Mouse (Mus musculus): ENCODE data around the gene Tph2. TPM values are rescaled to one million over a fixed set of nuclear protein-coding genes. Genes with fewer than 3 reads are reported as not detected.

Tph2 gene
- polyA plus RNA-seq, 1 experiment from 2014 or later, result 13.8 TPM

GRCm38 (mm10) chr10:115160289-115160688 lies 24.5 kb downstream of the Tph2 start:
- no peaks in the 10 kb centered on the region for H3K27me3 ChIP-seq (replicated peaks; ENCODE audit: control insufficient read depth, insufficient read depth, low read length)
- 79% methylated on average over 5 of the region's 5 CpGs for WGBS
- no peak for ATAC-seq
- no peaks in the 10 kb centered on the region for H3K9me3 ChIP-seq (ENCODE audit: control insufficient read depth, low read length)
- H3K4me2 ChIP-seq (ENCODE audit: low read length), result no peak overlapping the region
- no peak overlapping the region for H3K27ac ChIP-seq (ENCODE audit: low read depth, low read length)
- no peak overlapping the region for H3K4me3 ChIP-seq (ENCODE audit: low read length)
- no peaks in the 10 kb centered on the region for H3K4me1 ChIP-seq (ENCODE audit: control insufficient read depth, insufficient read depth, low read depth, low read length)
- no peaks in the 10 kb centered on the region for H3K36me3 ChIP-seq (ENCODE audit: control insufficient read depth, insufficient read depth, low read length)
- no peak overlapping the region for H3K9ac ChIP-seq (ENCODE audit: low read depth, low read length)

GRCm38 (mm10) chr10:115147308-115147707 lies 37.5 kb downstream of the Tph2 start:
- no peaks in the 10 kb centered on the region for H3K36me3 ChIP-seq (ENCODE audit: control insufficient read depth, insufficient read depth, low read length)
- H3K9ac ChIP-seq (ENCODE audit: low read depth, low read length), result no peak overlapping the region
- no peak overlapping the region for H3K27ac ChIP-seq (ENCODE audit: low read depth, low read length)
- H3K9me3 ChIP-seq (ENCODE audit: control insufficient read depth, low read length), result no peaks in the 10 kb centered on the region
- H3K27me3 ChIP-seq (replicated peaks; ENCODE audit: control insufficient read depth, insufficient read depth, low read length), result no peaks in the 10 kb centered on the region
- no peak overlapping the region for H3K4me2 ChIP-seq (ENCODE audit: low read length)
- no peak overlapping the region for H3K4me3 ChIP-seq (ENCODE audit: low read length)
- WGBS, result 66% methylated on average over 5 of the region's 5 CpGs
- no peaks in the 10 kb centered on the region; the same call in 1 of the 2 replicates for H3K4me1 ChIP-seq (ENCODE audit: control insufficient read depth, insufficient read depth, low read depth, low read length)
- no peak for ATAC-seq

- Histone ChIP-seq H3K4me1 (ENCODE audit: control insufficient read depth, insufficient read depth, low read depth, low read length) (no peaks in the 10 kb centered on the region; the same call in 1 of the 2 replicates), H3K4me2 (ENCODE audit: low read length) (no peak overlapping the region), H3K4me3 (ENCODE audit: low read length) (no peak overlapping the region), H3K27me3 (replicated peaks; ENCODE audit: control insufficient read depth, insufficient read depth, low read length) (no peaks in the 10 kb centered on the region), H3K36me3 (ENCODE audit: control insufficient read depth, insufficient read depth, low read length) (no peaks in the 10 kb centered on the region), H3K9me3 (ENCODE audit: control insufficient read depth, low read length) (no peaks in the 10 kb centered on the region), H3K9ac (ENCODE audit: low read depth, low read length) (no peak overlapping the region), H3K27ac (ENCODE audit: low read depth, low read length) (no peak overlapping the region)
- no peak for ATAC-seq
- 74% methylated on average over 8 of the region's 8 CpGs for WGBS
Observed at GRCm38 (mm10) chr10:115146257-115146898, 38.4 kb downstream of the Tph2 start.

- H3K4me3 ChIP-seq (ENCODE audit: low read length), result no peak overlapping the region
- H3K27me3 ChIP-seq (replicated peaks; ENCODE audit: control insufficient read depth, insufficient read depth, low read length), result no peaks in the 10 kb centered on the region
- no peak overlapping the region for H3K27ac ChIP-seq (ENCODE audit: low read depth, low read length)
- H3K36me3 ChIP-seq (ENCODE audit: control insufficient read depth, insufficient read depth, low read length), result no peaks in the 10 kb centered on the region
- H3K4me2 ChIP-seq (ENCODE audit: low read length), result no peak overlapping the region
- H3K4me1 ChIP-seq (ENCODE audit: control insufficient read depth, insufficient read depth, low read depth, low read length), result no peaks in the 10 kb centered on the region; the same call in 1 of the 2 replicates
- no peak overlapping the region for H3K9ac ChIP-seq (ENCODE audit: low read depth, low read length)
- peak; percentile 45; the same call in 1 of the 2 replicates for ATAC-seq
- H3K9me3 ChIP-seq (ENCODE audit: control insufficient read depth, low read length), result no peaks in the 10 kb centered on the region
- 29% methylated on average over 5 of the region's 5 CpGs for WGBS
Observed at GRCm38 (mm10) chr10:115144542-115144941, 40.3 kb downstream of the Tph2 start.

- Histone ChIP-seq H3K4me3 (ENCODE audit: low read length) (no peak overlapping the region), H3K27ac (ENCODE audit: low read depth, low read length) (no peak overlapping the region), H3K36me3 (ENCODE audit: control insufficient read depth, insufficient read depth, low read length) (no peaks in the 10 kb centered on the region), H3K4me1 (ENCODE audit: control insufficient read depth, insufficient read depth, low read depth, low read length) (no peaks in the 10 kb centered on the region; the same call in 1 of the 2 replicates), H3K4me2 (ENCODE audit: low read length) (no peak overlapping the region), H3K27me3 (replicated peaks; ENCODE audit: control insufficient read depth, insufficient read depth, low read length) (no peaks in the 10 kb centered on the region), H3K9ac (ENCODE audit: low read depth, low read length) (no peak overlapping the region), H3K9me3 (ENCODE audit: control insufficient read depth, low read length) (no peaks in the 10 kb centered on the region)
- WGBS, result 57% methylated on average over 6 of the region's 6 CpGs
- no peak for ATAC-seq
Observed at GRCm38 (mm10) chr10:115143641-115144040, 41.2 kb downstream of the Tph2 start.

GRCm38 (mm10) chr10:115137016-115137415 lies 47.8 kb downstream of the Tph2 start:
- Histone ChIP-seq H3K9me3 (ENCODE audit: control insufficient read depth, low read length) (no peaks in the 10 kb centered on the region), H3K27me3 (replicated peaks; ENCODE audit: control insufficient read depth, insufficient read depth, low read length) (no peaks in the 10 kb centered on the region), H3K9ac (ENCODE audit: low read depth, low read length) (no peak overlapping the region), H3K4me2 (ENCODE audit: low read length) (no peak overlapping the region), H3K36me3 (ENCODE audit: control insufficient read depth, insufficient read depth, low read length) (no peaks in the 10 kb centered on the region), H3K27ac (ENCODE audit: low read depth, low read length) (no peak overlapping the region), H3K4me3 (ENCODE audit: low read length) (no peak overlapping the region), H3K4me1 (ENCODE audit: control insufficient read depth, insufficient read depth, low read depth, low read length) (no peaks in the 10 kb centered on the region)
- no peak for ATAC-seq
- WGBS, result 79% methylated on average over 7 of the region's 7 CpGs

- no peak for ATAC-seq
- H3K4me2 ChIP-seq (ENCODE audit: low read length), result no peak overlapping the region
- WGBS, result 50% methylated on average over 1 of the region's 1 CpGs
- H3K27ac ChIP-seq (ENCODE audit: low read depth, low read length), result no peak overlapping the region
- H3K27me3 ChIP-seq (replicated peaks; ENCODE audit: control insufficient read depth, insufficient read depth, low read length), result no peaks in the 10 kb centered on the region
- H3K9me3 ChIP-seq (ENCODE audit: control insufficient read depth, low read length), result no peaks in the 10 kb centered on the region
- no peaks in the 10 kb centered on the region for H3K4me1 ChIP-seq (ENCODE audit: control insufficient read depth, insufficient read depth, low read depth, low read length)
- no peak overlapping the region for H3K9ac ChIP-seq (ENCODE audit: low read depth, low read length)
- H3K4me3 ChIP-seq (ENCODE audit: low read length), result no peak overlapping the region
- H3K36me3 ChIP-seq (ENCODE audit: control insufficient read depth, insufficient read depth, low read length), result no peaks in the 10 kb centered on the region
Observed at GRCm38 (mm10) chr10:115127907-115128306, 56.9 kb downstream of the Tph2 start.

- 49% methylated on average over 5 of the region's 5 CpGs for WGBS
- no peaks in the 10 kb centered on the region for H3K27me3 ChIP-seq (replicated peaks; ENCODE audit: control insufficient read depth, insufficient read depth, low read length)
- no peaks in the 10 kb centered on the region for H3K4me1 ChIP-seq (ENCODE audit: control insufficient read depth, insufficient read depth, low read depth, low read length)
- no peak overlapping the region for H3K4me2 ChIP-seq (ENCODE audit: low read length)
- H3K27ac ChIP-seq (ENCODE audit: low read depth, low read length), result no peak overlapping the region
- H3K9me3 ChIP-seq (ENCODE audit: control insufficient read depth, low read length), result no peaks in the 10 kb centered on the region
- no peak for ATAC-seq
- H3K9ac ChIP-seq (ENCODE audit: low read depth, low read length), result no peak overlapping the region
- H3K36me3 ChIP-seq (ENCODE audit: control insufficient read depth, insufficient read depth, low read length), result no peaks in the 10 kb centered on the region
- H3K4me3 ChIP-seq (ENCODE audit: low read length), result no peak overlapping the region
Observed at GRCm38 (mm10) chr10:115125550-115125949, 59.3 kb downstream of the Tph2 start.

GRCm38 (mm10) chr10:115125027-115125426 lies 59.8 kb downstream of the Tph2 start:
- Histone ChIP-seq H3K36me3 (ENCODE audit: control insufficient read depth, insufficient read depth, low read length) (no peaks in the 10 kb centered on the region), H3K4me1 (ENCODE audit: control insufficient read depth, insufficient read depth, low read depth, low read length) (no peaks in the 10 kb centered on the region), H3K4me2 (ENCODE audit: low read length) (no peak overlapping the region), H3K9ac (ENCODE audit: low read depth, low read length) (no peak overlapping the region), H3K4me3 (ENCODE audit: low read length) (no peak overlapping the region), H3K27me3 (replicated peaks; ENCODE audit: control insufficient read depth, insufficient read depth, low read length) (no peaks in the 10 kb centered on the region), H3K9me3 (ENCODE audit: control insufficient read depth, low read length) (no peaks in the 10 kb centered on the region), H3K27ac (ENCODE audit: low read depth, low read length) (no peak overlapping the region)
- 71% methylated on average over 5 of the region's 5 CpGs for WGBS
- no peak for ATAC-seq

All from hindbrain, embryonic 16.5 days (tissue).